ENCODE assay signal across 8 mouse cellular contexts in the genomic region with DNA sequence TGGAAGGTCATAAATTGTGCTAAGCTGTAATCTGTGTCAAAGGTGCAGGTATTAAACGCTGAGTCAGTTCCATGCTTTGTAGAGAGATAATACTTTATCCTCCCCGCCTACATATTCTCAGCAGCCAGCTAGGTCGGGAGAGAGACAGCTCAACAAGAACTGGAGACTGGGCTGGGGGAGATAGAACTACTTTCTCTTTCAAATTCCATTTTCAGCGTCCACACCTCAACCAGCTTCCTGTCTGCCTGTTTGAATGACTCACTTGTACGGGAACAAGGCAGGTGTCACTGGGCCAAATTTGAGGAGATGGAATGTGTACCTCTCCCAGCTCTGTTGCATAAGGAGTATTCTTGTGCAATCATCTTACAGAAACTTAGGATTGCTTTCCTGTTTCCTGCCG.
DNase-seq lines count a peak whose midpoint lies in the region; ATAC-seq lines count a peak whose summit lies in the region.

No protein-coding gene starts in this region.

- H3K4me3 ChIP-seq in stomach, embryonic 15.5 days (replicated peaks): no peak overlapping the region
- H3K4me3 ChIP-seq in forebrain, embryonic 10.5 days: no peak overlapping the region

- peak; percentile 12 for DNase-seq in ovary, postnatal 14 days (ENCODE audit: low spot score)
- DNase-seq in ovary, adult 18-20 months (ENCODE audit: low spot score): no peak
- DNase-seq in induced T-regulatory cell, adult 2 months (ENCODE audit: low read depth): peak; percentile 1
- no peak for DNase-seq in retina, embryonic 14.5 days (ENCODE audit: low spot score)
- no peak for DNase-seq in frontal cortex, postnatal 14 days (ENCODE audit: low spot score in 2 of 2)
- no peak for DNase-seq in forebrain, embryonic 10.5 days (ENCODE audit: extremely low spot score, low spot score)

- WGBS in stomach, embryonic 15.5 days: 37% methylated on average over 6 of the region's 6 CpGs
- WGBS in forebrain, embryonic 10.5 days: 54% methylated on average over 6 of the region's 6 CpGs

- ATAC-seq in common myeloid progenitor, adult 5-6 weeks (replicated peaks; ENCODE audit: low read depth, poor library complexity, severe bottlenecking): peak; percentile 76
- no peak for ATAC-seq in stomach, embryonic 15.5 days (ENCODE audit: insufficient read depth, low FRiP score, low read depth)

- H3K4me1 ChIP-seq in stomach, embryonic 15.5 days: peaks cover 5% of the 10 kb centered on the region; the same call in 1 of the 2 replicates
- peaks cover 56% of the 10 kb centered on the region for H3K4me1 ChIP-seq in forebrain, embryonic 10.5 days

- no peaks in the 10 kb centered on the region for H3K27me3 ChIP-seq in stomach, embryonic 15.5 days (replicated peaks)
- no peaks in the 10 kb centered on the region for H3K27me3 ChIP-seq in forebrain, embryonic 10.5 days (ENCODE audit: poor library complexity, severe bottlenecking)

- H3K4me2 ChIP-seq in stomach, embryonic 15.5 days: no peak overlapping the region

- H3K9ac ChIP-seq in stomach, embryonic 15.5 days: no peak overlapping the region

- H3K36me3 ChIP-seq in stomach, embryonic 15.5 days: no peaks in the 10 kb centered on the region
- no peaks in the 10 kb centered on the region for H3K36me3 ChIP-seq in forebrain, embryonic 10.5 days (replicated peaks)

- H3K27ac ChIP-seq in stomach, embryonic 15.5 days: peak overlapping the region; percentile 18; the same call in 1 of the 2 replicates
- H3K27ac ChIP-seq in forebrain, embryonic 10.5 days: no peak overlapping the region

- no peaks in the 10 kb centered on the region for H3K9me3 ChIP-seq in stomach, embryonic 15.5 days
- no peaks in the 10 kb centered on the region for H3K9me3 ChIP-seq in forebrain, embryonic 10.5 days

Comparison
In these comparisons a context has a peak if more than half of its experiments do, and no peak if none do; other contexts are left out.
1. DNase-seq: peak in ovary, postnatal 14 days (single experiment) and induced T-regulatory cell, adult 2 months (single experiment); none in ovary, adult 18-20 months (single experiment), retina, embryonic 14.5 days (single experiment), frontal cortex, postnatal 14 days (0 of 2) and forebrain, embryonic 10.5 days (single experiment).